Mouse (Mus musculus) small intestine, adult 2 months (tissue): ENCODE measurements around the gene Cars2.

ENCODE experiments used
- CTCF ChIP-seq: fragments of 200-500 bp; IDR thresholded peaks from 2 replicates; pipeline ENCODE4 v1.5.1; 2012; ENCODE audit warnings: low read depth, mild to moderate bottlenecking, control low read depth, inconsistent platforms, low read length, moderate library complexity, mixed read lengths; ENCODE audit not compliant: insufficient replicate concordance, insufficient read length; ENCODE audit errors: extremely low read depth
- POLR2A ChIP-seq: fragments of 200-500 bp; IDR thresholded peaks from 2 replicates; pipeline ENCODE4 v1.6.1; 2012; ENCODE audit warnings: low read depth, mild to moderate bottlenecking, control low read depth, inconsistent platforms, low read length, moderate library complexity

- TF ChIP-seq CTCF (no peak), POLR2A (no peak)
Measured at GRCm38 (mm10) chr8:11556691-11557423, 6.3 kb upstream of the Cars2 start.
